Mouse (Mus musculus) thymus, postnatal 36 days (tissue): ENCODE data around the gene Nr4a1.

ENCODE experiments used
- DNase-seq, 2 experiments: peaks; one replicate each; pipeline ENCODE4 v3.0.0; 2022; ENCODE audit warnings: mixed read lengths in 2 of 2

The Nr4a1 gene

DNA sequence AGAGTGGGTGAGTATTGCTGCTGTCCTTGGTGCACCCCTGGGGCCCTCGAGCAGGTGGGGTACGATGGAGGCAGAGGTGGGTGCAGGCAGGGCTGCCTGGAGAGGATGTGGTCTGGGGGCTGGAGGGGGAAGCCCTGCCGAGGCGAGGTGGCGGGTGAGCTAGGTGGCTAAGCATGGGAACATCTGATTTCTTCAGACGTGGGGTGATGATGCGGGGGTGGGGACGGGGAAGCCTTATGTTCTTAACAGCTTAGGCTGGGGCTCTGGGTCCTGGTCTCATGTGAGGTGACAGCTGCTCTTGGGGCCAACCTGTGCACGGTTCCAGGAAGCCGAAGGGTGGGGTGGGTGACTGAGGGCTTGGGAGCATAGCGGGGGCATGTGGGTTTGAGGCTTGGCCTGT, 4.4 kb downstream of the Nr4a1 start:
- DNase-seq = peak; percentile 89 to 94

DNA sequence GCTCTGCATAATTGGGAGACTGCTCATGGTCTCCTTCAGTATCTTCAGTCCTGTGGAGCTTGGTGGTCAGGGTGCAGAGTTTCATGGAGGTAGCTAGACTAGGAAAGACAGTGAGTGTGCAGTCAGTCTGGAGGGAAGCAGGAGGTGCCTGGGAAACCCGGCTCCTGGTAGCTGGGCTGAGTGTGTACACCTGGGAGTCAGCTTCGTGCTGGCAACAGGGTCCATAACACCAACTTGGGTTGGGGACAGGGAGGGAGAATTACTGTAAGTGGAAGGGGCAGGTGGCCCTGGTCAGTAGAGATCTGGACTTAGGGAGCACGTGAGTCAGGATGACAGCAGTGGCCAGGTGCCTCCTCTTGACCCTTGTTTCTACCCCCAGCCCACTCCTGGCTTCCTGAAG, 5.9 kb downstream of the Nr4a1 start:
- no peak for DNase-seq

DNA sequence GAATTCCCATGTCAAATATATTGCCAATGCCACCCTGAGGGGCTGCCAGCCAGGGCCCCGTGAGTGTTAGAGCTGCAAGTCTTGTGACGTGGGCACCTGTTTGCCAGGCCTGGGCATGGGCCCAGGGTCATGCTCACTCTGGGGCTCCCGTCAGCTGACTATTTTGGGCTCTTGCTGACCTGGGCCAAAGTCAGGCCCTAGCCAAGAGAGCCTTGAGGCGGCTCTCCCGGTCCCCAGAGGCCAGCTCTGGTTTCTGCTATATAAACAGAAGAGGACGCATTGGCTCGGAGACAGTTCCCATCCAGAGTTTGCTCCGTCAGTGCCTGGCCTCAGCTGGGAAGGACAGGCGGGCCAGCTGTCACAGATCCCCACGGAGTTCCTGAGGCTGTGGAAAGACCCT, 6.3 kb downstream of the Nr4a1 start:
- DNase-seq = no peak

DNA sequence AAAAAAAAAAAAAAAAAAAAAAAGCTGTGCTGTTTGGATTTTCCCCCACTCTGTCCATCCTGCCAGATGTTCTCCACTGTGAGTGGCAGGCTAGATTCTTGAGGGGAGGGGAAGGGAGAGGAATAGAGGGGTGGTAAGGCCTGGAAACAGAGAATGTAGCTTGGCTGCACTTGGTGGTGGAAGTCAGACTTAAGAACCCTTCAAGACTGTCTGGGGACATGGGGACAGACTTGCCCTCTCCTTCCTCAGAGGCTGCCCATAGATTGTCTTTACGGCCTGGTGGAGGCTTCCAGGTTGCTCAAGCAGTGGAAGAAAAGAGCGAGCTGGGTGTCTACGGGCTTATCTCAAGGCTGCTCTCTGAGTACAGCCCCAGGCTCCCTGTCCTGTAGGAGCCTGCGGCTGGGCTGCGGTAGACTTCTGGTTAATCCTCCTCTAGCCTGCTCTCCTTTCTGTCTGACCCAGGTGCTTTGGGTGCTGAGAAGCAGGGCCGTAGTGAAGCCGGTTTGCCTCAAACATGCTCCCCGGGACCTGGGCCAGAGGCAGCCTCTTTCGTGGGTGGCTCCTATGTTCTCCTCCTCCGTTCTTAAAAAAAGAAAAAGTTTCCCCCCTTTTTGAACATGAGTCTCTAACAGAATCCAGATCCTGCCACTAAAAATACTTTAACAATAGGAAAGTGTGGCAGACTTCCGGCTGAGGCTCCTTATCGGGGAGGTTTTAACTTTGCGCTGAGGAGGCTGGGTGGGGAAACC, 7.0 kb downstream of the Nr4a1 start:
- DNase-seq = no peak

DNA sequence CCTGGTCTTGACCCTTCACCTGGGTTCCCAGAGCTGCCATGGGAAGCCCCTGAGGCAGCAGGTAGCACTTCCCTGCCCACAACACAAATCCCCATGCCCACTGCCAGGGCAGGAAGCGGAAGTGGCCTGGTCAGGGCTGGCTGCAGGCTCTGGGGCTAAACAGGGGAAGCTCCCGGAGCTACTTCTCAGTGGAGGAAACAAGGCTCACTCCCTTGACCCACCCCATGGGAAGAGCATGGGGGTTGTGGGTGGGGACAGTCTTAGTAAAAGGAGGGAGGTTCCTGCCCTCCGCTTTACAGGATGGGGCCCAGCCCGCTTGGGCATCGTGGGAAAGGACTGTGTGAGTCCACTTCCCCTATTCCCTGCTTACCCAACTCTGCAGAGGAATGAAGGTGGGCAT, 8.4 kb downstream of the Nr4a1 start:
- DNase-seq = no peak

DNA sequence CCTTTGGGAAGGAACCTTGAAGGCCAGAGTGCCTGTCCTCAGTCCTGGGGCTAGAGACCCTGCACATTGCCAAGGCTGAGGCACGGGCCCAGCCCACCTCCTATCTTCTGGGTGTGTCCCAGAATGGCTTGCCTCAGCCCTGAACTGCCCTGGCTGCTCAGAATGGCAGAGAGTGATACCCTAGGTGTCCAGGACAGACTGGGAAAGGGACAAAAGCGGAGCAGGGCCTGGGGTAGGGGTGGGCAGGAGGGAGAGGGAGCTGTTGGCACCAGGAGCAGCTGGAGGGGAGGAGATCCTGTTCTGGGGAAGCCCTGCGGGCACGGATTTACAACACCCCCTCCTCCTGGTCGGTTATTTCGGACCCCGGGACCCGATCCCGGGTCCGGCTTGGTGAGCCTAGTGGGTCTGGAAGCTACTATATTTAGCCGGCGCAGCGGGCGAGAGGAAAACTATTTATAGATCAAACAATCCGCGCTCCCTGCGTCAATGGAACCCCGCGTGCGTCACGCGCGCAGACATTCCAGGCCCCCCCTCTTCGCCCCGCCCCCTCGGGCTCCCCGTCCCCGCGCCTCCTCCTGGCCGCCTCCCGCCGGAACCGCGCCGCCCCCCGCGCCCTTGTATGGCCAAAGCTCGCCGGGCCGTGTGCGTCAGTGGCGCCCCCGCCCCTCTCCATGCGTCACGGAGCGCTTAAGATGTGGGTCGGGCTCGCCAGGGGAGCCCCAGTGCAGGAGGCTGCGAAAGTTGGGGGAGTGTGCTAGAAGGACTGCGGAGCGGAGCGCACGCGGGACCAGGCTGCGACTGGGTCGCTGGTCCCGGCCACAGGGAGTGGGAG, 12.3 kb downstream of the Nr4a1 start:
- DNase-seq = peak; percentile 84 to 91

DNA sequence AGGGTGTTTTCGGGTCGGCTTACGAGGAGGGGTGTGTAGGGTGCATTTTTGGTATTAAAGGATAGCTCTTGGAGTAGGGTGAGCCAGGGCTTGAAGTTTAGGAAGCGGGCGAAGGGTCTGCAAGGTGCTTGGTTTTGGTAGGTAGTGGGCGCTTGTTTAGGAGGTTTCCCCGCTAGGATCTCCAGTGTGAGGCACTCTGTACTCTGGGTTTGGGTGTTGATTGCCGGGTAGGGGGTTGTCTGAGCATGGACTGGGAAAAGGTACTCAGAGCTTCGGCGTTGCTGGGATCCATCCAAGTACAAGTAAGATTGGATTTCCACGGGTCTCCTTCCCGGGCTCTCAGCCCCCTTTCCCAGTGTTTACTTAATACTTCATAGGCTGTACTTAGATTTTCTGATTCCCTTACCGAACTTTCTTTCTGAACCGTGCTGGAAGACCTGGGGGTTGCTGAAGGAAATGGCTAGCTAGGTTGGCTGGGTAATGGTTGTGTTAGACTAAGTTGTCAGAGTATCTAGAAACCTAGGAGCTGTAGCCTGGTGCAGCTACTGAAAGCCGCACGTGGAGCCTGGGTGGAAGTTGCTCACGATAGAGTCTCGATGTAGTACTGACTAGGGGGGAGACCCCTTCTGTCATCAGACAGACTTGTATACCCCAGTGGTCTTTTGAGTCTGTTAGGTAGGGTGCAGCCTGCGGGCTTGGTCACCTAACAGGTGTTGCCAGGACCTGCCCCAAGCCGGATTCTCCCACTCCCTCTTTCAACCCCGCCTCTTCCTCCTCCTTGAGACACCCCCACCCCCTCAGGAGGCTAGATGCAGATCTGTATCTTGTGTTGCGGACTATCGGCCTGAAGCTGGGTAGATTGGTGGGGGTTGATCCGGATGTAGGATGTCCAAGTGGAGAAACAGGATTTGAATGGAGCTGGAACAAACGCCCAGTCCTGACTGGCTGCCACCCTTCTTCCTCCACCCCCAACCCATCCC, 13.3 kb downstream of the Nr4a1 start:
- DNase-seq = peak; percentile 38 to 56

DNA sequence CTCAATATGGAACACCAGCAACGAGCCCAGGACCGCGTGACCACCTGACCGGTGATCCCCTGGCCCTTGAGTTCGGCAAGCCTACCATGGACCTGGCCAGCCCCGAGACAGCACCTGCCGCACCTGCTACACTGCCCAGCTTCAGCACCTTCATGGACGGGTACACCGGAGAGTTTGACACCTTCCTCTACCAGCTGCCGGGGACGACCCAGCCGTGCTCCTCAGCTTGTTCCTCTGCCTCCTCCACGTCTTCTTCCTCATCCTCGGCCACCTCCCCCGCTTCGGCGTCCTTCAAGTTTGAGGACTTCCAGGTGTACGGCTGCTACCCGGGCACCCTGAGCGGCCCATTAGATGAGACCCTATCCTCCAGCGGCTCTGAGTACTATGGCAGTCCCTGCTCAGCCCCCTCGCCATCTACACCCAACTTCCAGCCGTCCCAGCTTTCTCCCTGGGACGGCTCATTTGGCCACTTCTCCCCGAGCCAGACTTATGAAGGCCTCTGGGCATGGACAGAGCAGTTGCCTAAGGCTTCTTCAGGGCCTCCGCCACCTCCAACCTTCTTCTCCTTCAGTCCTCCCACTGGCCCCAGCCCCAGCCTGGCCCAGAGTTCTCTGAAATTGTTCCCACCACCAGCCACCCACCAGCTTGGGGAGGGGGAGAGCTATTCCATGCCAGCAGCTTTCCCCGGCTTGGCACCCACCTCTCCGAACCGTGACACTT, 16.2 kb downstream of the Nr4a1 start:
- DNase-seq = no peak

DNA sequence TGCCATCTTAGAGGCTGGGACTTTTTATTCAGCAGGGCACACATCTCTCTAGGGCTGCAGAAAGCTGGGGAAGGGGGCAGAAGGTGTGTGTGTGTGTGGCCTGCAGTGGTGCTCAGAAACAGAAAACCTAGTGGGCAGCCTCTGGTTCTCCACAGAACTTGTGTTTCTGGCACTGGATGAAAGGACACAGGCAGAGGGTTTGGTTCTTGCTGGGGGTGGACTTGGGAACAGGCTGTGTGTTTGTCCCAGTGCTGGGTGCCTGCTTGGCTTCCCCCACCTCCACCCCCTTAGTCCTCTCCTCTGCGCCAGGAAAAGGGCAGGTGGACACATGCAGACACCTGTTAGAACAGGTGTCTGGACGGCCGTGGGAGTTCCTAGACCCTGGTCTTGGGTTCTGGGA, 17.0 kb downstream of the Nr4a1 start:
- DNase-seq = no peak

DNA sequence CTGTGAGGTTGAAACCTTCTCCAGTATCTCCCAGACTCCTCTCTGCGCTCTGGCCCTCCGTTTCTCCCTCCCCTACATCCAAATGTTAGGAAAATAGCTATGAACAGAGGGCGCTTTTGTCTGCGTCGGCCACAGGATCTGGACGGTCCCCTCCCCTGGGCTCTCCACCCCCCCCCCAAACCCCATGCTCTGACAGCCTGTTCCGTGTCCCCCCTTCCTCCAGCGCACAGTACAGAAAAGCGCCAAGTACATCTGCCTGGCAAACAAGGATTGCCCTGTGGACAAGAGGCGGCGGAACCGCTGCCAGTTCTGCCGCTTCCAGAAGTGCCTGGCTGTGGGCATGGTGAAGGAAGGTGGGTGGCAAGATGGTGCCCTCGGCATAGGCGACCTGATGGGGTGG, 17.4 kb downstream of the Nr4a1 start:
- no peak for DNase-seq

DNA sequence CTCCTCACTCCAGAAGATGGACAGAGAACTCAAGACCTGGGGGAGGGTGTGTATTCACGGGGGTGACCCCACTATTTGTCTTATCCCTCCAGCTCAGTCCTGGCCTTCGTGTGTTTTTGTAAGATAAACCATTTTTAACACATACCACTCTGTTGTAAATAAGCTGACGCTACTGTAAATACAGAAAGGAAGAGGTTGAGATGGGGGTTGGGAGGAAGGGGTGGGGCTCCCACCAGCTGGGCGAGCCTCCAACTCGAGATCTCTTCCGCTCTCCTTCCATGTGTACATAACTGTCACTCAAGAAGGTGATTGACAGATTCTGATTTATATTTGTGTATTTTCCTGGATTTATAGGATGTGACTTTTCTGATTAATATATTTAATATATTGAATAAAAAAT, 20.3 kb downstream of the Nr4a1 start:
- DNase-seq = no peak

DNA sequence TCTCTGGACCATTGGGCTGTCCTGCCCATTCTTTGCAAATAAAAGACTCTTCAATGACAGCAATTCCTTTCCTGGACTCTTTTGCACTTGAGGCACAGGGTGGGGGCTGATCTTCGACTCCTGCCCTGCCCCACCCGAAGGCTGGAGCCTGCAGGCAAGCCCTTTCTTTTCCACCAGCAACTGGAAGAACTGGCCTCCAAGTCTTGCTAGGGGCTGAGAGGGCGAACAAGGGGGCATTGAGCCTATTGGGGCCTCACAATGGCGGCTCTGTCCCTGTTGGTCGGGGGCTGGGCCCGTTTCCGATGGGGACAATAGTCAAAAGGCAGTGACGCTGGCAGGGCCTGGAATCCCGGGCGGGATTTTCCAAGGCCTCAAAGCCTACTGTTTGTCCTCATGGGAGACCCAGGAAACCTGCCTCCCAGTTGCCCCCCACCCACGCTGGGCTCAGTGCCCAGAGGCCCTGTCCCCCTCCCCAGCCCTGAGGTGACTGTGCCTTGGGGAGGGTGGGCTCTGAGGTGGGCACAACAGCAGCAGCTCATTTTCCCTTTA, 23.4 kb downstream of the Nr4a1 start:
- no peak for DNase-seq

DNA sequence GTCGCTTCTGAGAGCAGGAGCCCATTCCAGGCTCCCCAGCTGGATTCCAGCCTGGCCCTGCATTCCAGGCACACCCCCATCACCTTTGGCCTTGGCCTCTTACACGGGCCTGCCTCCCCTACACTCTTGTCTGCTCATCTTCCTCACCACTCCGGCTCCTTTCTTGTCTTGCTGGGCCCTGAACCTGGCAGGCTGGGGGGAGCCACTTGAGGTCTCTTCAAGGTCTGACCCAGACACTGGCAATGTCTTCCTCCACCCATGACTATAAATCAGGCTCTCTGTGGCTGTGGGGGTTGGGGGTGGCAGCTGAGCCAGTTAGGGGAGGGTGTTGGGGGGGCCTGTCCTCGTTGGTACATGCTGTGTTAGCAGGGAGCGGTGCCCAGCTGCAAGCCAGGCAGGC, 24.5 kb downstream of the Nr4a1 start:
- DNase-seq = no peak

DNA sequence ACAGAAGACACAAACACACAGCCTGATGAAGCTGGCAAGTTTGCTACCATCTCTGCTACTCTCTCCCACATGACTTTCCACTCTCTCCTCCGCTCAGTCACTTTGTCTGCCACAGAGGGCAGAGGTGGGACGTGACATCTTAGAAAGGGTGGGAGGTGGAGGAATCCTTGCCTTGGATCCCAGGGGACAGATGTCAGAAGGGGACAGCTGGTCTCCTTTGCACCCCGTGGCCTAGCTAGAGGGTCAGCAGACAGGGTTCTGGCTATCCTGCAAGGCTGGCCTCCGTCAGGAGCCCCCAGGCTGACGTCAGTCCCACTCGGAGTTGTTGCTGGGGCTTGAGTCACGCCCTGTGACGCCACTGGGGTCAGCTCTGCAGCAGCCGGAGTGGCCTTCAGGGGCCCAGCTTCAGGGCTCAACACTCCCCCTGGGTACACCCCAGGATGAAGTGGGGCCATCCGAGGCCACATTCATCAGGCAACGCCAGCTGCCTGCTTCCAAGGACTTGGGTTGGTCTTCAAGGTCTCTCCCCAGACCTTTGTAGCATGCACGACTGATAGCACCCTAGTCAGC, 25.4 kb downstream of the Nr4a1 start:
- no peak for DNase-seq

DNA sequence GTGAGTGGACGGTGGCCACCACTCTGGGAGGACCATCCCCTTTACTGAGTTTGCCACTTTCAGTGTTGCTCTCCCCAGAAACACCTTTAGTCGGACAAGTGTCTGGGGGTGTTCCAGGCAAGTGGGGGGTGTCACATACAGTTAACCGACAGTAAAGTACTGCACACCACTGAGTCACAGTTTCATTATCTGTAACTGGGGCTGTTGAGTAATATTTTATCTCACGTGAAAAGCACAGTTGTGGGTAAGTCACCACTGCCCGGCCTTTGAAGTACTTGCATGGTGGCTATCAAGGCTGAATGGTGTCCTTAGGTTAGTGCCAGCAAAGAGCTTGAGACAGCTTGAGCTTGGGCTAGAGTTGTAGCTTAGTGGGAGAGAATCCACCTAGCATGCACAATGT, 28.4 kb downstream of the Nr4a1 start:
- no peak for DNase-seq

DNA sequence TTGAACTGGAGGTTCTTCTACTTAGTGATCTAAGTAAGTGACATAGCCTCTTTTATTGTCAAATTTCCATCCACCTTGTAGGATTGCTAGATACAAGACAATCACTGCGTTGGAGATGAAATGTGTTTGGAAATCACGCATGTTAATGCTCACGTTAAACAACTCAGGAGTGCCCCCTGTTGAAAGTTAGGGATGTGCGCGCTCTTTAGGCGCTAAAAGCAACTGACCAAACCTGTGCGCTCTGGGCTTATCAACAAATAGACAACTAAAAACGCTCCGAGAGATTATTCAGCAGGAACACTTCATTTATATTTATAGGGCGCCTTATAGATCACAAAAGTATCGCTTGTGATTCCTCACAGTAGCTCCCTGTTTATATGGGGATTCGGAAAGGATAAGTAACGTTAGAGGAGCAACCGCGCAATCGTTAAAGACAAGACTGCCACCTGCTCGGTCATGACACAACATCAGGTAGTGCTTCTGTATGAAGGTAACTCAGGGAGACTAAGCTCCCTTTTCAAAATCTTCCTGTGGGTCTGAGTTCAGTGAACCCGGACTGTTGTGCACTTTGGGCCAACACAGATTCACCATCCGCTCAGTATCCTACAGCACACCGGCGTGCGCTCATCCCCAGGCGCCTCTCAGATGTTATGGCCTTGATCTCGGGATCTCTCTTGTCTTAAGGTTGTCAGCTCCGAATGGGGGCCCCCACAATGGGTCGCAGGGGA, 29.3 kb downstream of the Nr4a1 start:
- DNase-seq = peak; percentile 45 to 49

DNA sequence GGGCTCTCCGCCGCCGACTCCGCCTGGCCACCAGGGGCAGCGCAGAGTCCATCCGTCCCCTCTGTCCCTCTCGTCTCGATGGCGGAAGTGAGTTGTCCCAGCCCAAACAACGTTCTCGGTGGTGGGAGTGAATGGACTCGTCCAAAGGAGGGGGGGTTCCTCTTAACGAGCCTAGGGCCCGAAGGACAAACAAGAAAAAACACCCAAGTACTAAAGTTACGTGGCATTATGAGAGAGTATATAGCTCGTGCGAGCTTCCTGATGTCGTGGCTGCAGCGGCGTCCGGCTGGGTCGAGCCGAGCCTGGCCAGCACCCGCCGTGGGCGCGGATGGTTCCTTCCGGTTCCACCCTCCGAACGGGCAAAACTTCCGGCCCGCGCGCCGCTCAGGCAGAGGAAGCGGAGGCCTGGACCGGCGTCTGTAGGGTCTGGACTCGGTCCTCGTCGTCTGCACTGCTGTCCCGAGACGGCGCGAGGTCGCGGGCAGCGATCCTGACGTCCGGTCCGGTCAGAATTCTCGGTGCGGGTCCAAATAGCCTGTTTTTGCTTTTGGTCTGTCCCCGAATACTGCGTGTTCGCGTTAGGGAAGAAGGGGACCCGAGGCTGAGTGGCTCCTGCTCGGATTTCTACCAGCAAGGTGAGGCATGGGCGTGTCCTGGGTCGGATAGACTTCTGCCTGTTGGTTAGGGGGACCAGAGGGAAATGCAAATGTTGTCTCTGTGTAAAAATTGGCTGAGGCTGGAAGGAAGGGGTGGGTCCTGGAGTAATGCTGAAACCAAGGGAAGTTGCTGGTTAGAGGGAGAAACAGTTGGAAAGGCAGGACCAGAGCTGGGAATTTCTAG, 30.1 kb downstream of the Nr4a1 start, which contains the start of gene Atg101:
Atg101 (plus strand) TSS at position 362 of the 840 bp plus-strand sequence.
- peak; percentile 93 to 94 for DNase-seq

DNA sequence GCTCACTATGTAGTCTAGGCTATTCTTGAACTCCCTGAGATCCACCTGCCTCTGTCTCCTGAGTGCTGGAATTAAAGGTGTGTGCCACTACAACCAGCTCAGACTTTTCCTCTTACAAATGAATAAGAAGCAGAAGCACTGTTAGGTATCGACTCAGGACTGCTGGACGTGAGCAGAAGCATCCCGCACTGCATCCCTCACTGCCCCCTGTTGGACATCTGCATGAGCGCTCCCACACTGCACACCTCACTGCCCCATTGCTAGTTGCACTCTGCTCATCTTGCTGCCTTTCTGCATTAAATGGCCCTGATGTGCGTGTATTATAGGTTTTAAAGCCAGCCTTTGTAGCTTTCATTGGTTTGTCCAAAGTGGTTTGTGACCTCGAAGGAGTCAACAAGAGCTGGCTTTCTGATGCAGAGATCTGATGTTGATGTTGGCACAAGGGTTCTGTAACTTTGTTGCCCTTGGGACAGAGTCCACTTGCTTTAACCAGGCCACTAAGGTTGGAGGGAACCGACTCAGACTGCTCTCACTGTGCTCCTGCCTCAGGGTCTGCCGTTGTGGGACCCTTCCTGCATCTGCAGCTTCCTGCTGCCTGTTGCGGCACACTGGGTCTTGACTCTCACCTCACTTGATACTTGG, 32.2 kb downstream of the Nr4a1 start:
- DNase-seq = no peak

DNA sequence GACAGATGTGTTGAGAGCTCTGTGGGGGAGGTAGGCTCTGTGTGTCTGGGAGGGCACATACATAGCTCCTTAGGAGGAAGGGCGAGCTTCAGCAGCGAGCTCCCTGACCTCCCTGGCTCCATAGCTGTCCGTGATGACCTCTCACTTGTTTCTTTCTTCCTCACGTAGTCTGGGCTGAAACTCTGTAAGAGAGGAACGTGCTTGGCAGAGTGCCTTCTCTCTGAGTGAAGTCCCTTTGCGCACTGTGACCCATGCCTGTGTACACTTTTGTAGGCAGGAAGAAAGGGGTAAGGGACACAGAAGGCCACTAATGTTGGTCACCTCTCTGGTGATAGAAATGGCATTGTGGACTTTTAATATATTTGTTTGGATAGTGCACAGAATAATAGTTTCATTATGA, 33.3 kb downstream of the Nr4a1 start:
- DNase-seq = no peak
